Mouse (Mus musculus): Measurements from ENCODE around the gene Gas1.

Gas1 gene

DNA sequence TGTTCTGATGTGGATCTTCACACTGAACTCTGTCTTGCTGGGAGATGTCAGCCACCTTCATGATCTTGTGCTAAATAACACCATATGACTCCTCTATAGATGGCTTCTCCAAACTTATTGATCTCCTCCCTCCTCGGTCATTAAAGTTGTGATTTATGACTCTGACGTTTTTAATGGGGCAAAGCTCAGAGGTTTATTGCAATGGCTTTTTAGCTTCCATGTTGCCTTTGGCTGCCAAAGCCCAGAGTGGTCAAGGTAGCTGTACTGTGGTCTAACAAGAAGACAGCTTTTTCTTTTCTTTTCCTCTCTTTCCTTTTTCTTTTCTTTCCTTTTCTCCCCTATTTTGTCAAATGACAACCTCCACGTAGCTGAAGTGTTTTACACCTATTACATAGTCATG is 52.1 kb downstream of the Gas1 start:
- no peak for DNase-seq (ENCODE audit: low read depth, low spot score)

DNA sequence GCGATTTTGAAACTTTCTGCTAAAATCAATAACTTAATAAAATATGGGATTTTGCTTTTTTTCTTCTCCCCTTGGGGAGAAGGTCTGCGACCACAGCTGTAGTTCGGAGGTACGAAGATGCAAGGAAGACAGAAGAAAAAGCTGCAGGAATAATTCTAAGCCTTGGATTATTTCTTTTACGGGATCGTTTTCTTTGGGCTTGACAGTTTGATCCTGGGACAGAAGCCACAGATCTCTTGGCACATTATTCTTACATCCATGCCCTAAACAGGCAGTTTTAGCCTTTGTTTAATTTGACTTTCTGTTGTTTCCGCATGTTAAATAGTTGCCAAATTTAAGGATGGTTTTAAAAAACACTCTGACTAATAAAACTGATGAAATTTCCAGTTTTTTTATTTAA is 52.7 kb downstream of the Gas1 start:
- DNase-seq (ENCODE audit: low read depth, low spot score): no peak

All from telencephalon, adult 2 months (tissue).